Mouse (Mus musculus) CD4-positive, CD25-positive, alpha-beta regulatory T cell, adult 4 months (primary cell): ENCODE data around the gene Hgfac. TPM values are rescaled to one million over a fixed set of nuclear protein-coding genes. Genes with fewer than 3 reads are reported as not detected.

ENCODE experiments used
- ATAC-seq: one replicate; pipeline ENCODE4 v1.8.0; 2017
- polyA plus RNA-seq, 2 experiments: library from polyadenylated mRNA; unstranded; fragments of 100-300 nt; shearing (Covaris generic); gene quantifications; one replicate each; pipeline ENCODE4 v1.2.1; 2017

The Hgfac gene
- polyA plus RNA-seq, 2 experiments from 2014 or later = 6.7 to 7.9 TPM

DNA sequence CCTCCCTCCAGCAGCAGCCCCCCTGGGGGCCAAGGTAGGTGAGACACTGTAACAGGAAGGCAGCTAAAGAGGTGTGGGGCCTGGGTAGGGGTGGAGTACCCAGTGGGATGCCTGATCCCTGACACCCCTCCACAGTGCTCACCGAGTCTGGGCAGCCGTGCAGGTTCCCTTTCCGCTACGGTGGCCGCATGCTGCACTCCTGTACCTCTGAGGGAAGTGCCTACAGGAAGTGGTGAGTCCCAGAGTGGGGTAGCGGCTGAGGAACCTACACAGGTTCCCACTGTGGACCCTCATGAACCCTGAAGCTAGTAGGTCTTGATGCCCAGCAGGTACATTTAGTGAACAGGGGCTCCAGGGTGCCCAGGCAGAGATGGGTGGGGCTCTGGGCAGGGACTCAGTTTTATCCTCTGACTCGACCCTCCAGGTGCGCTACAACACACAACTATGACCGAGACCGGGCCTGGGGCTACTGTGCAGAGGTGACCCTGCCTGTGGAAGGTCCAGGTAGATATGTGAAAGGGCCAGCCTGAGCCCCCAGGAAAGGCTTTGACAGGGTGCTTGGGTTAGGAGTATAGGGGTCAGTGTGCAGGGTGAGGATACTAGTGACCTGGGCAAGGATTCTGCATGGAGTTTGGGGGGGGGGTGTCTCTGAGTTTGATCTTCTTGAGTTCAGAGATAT is 1.3 kb downstream of the Hgfac start:
- peak; percentile 83 for ATAC-seq

GRCm38 (mm10) chr5:35043110-35043451 is 1.8 kb downstream of the Hgfac start:
- peak; percentile 78 for ATAC-seq

- ATAC-seq = no peak
Measured at GRCm38 (mm10) chr5:35050541-35050940, 9.2 kb downstream of the Hgfac start.

GRCm38 (mm10) chr5:35054628-35055027 is 13.3 kb downstream of the Hgfac start:
- ATAC-seq = no peak

DNA sequence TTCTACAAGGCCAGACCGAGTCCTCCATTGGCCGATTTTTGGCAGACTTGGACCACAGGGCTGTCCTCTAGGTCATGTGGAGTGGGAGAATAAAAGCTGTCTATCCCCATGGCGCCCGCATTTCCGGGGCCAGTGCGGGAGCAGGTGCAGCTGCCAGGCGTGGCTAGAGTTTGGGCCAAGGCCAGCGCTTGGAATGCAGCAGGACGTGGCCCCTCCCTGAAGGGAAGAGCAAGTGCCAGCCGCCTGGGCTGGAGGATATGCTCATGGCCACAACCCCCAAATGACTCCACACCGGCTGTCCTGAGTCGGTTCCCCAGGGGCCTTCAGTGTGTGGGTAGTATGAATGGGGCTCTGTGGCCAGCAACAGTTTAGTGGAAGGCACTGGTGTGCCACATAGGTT is 13.8 kb downstream of the Hgfac start:
- no peak for ATAC-seq

GRCm38 (mm10) chr5:35056604-35057432 is 15.5 kb downstream of the Hgfac start, which contains the start of gene Dok7:
TSS of gene Dok7 (plus strand) at chr5:35056766.
- ATAC-seq = no peak

GRCm38 (mm10) chr5:35057582-35057981 is 16.3 kb downstream of the Hgfac start:
- no peak for ATAC-seq

- no peak for ATAC-seq
Measured at GRCm38 (mm10) chr5:35058216-35058615, 16.9 kb downstream of the Hgfac start.

DNA sequence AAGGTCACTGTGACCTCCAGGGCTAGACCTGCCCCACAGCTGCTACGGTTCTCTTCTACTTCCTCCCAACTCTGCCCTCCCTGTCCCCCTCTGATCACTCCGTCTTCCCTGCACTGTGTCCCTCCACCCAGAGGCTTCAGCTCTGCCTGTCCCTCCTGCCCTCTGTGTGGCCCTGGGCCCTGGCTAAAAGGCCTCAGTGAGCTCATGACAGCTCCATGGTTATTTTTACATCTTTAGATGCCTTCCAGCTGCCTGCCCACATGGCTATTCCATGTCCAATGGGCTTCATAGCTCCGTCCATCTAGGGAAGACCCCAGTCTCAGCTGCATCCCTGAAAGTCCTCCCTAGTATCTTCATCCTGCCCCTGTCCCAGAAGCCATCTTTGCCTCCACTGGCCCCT is 18.8 kb downstream of the Hgfac start:
- no peak for ATAC-seq

- ATAC-seq = no peak
Measured at GRCm38 (mm10) chr5:35069841-35070240, 28.5 kb downstream of the Hgfac start.

- ATAC-seq = no peak
Measured at GRCm38 (mm10) chr5:35070314-35070713, 29.0 kb downstream of the Hgfac start.

- no peak for ATAC-seq
Measured at GRCm38 (mm10) chr5:35070953-35071352, 29.6 kb downstream of the Hgfac start.

DNA sequence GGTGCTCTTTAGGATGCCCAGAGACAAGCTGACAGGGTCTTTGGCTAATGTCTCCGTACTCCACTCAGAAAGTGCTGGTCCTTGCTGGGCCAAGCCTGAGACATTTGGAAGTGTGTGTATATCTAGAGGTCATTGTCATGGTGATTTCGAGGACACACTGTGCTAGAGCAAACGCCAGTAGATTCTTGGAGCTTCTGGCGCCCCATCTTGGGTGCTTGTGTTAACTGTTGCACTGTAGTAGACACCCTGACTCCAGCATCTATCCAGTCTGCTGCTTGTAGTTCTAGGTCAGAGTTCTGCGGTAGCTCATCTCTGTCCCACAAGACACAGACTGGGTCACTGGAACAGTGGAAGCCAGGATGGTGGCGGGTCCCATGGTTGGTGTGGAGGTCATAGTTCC is 30.5 kb downstream of the Hgfac start:
- ATAC-seq = no peak

DNA sequence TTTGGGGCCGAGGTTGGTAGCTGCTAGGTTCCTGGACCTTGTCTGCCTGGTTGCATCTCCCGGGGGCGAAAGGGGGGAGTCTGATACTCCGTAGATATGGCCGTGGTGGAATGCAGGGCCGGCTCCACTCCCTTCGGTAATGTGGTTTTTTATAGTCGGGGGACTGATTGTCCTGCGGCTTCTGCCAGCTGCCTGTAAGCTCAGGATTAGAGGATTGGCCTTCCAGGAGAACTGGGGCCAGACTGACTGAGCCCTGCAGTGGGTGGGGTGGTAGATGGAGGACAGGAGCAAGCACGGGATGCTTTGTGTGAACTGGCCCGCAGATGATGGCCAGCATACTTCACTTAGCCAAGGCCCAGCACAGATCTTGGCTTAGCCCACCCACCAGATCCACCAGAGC is 31.9 kb downstream of the Hgfac start:
- no peak for ATAC-seq

DNA sequence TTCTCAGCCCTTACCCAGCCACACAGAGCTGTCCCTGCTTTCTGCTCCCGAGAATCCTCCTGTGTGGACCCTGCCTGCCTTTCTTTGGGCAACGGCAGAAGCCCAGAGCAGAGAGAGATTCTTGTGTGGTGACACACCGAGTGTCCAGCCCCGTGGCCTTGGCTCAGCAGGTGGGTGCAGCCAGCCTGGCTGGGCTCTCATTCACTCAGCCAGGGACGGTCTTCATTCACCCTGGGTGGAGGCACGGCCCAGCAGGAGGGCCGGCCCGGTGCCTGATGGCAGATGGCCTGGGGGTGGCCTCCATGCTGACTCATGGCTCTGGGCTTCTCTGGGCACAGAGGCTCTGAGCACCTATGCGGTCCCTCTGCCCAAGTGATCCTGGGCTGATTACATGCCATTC is 32.7 kb downstream of the Hgfac start:
- ATAC-seq = no peak

- no peak for ATAC-seq
Measured at GRCm38 (mm10) chr5:35076369-35076768, 35.1 kb downstream of the Hgfac start.

DNA sequence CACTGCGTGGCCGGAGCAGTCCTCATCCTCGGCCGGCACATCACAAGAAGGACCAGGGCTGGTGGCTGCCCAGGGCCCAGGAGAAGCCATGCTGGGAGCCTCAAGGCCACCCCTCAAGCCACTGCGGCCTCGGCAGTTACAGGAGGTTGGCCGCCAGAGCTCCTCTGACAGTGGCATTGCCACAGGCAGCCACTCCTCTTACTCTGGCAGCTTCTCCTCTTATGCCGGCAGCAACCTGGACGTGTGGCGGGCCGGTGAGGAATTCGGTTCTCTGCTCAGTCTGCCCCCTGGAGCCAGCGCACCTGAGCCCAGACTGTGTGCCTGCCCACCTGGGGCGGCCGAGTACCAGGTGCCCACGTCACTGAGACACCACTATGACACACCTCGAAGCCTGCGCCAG is 37.8 kb downstream of the Hgfac start:
- no peak for ATAC-seq

GRCm38 (mm10) chr5:35084913-35085312 is 43.6 kb downstream of the Hgfac start:
- no peak for ATAC-seq

DNA sequence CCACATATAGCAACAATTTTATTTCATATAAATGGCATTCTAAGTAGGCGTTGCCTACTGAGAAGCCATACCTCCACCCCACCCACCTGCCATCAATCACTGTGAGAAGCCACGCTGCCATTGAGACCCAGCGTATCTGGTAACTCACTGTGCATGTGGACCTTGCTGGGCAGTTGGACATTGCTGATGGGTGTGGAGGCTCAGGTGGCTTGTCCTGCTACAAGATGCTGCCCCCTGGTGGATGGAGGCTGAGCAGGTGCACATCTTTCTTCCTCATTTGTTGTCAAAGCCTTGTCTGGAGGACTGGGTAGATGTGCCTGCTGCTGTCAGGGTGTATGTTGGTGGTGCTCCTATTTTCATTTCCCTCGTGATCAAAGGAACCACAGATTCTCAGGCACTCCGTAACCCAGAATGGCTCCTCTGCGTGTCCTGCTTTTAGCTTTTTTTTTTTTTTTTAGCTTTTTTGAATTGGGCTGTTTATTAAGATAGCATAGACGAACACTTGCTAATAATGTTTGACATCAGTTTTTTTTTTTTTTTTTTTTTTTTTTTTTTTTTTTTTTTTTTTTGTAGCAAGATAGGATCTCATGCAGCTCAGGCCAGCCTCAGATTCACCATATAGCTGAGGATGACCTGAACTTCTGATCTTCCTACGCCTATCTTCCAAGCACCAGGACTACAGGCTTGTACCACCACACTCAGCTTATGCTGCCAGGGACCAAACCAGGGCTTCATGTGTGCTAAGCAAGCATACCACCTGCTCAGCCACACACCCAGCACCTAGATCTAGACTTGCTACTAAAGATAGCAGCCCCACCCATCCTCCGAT is 47.7 kb downstream of the Hgfac start:
- no peak for ATAC-seq

DNA sequence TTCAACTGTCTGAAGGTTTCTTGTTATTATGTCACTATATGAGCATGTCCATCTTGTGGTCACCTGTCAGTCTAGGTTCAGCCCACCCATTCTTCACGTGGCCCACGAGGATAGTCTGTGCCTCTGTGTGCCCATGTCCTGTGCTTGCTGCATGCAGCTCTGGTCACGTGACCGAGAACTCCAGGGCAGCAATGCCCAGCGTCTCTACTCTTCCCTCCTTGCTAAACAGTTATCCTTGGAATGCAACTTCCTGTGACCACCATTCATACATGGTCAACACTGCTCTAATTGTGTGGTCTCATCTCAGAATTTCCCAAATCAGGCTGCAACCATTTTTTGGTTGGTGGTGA is 48.3 kb downstream of the Hgfac start:
- no peak for ATAC-seq

DNA sequence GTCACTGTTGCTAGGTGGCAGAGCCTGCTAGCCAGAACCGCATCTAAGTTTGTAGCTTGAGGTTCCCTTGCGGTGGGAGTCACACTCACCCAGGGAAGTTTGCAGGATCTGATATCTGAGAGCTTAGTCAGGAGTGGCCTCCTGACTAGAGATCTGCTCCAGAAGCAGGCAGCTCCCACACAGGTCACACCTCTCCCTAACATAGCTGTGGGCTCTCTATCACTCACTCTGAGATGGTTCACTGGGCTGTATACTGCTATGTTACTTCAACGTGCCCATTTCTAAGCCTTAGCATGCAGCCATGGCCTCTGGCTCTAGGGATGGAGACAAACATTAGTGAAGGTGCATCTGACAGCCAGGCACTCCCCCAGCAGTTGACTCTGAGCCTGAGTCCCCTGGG is 50.3 kb downstream of the Hgfac start:
- no peak for ATAC-seq
